In genomic region chr5:118311251-118311650, GRCm38 (mm10) we compare ENCODE assay signal across 25 mouse cellular contexts.
"Had no signal": no experiment of that assay in that cellular context is flagged by ENCODE, and none has a peak within 500 bp of the region (broad histone marks: within the 10 kb centered on the region; RNA-seq: fewer than 3 reads in every experiment).

No protein-coding gene starts in this region.

- H3K4me2 ChIP-seq: heart, embryonic 11.5 days; hindbrain, embryonic 12.5 days; hindbrain, embryonic 14.5 days; intestine, embryonic 15.5 days; kidney, embryonic 15.5 days; limb, embryonic 13.5 days; limb, embryonic 15.5 days; liver, embryonic 12.5 days had no signal

- H3K27ac ChIP-seq: hindbrain, embryonic 10.5 days; hindbrain, embryonic 12.5 days; hindbrain, embryonic 14.5 days; intestine, embryonic 15.5 days; kidney, embryonic 15.5 days; kidney, postnatal 0 days; layer of hippocampus, adult 2 months; limb, embryonic 13.5 days; limb, embryonic 15.5 days; liver, embryonic 12.5 days; liver, embryonic 14.5 days had no signal

- H3K9ac ChIP-seq: hindbrain, embryonic 12.5 days; hindbrain, embryonic 14.5 days; intestine, embryonic 15.5 days; kidney, embryonic 15.5 days; limb, embryonic 13.5 days; limb, embryonic 15.5 days; liver, embryonic 12.5 days; liver, embryonic 14.5 days had no signal

- H3K36me3 ChIP-seq: hindbrain, embryonic 10.5 days; hindbrain, embryonic 12.5 days; intestine, embryonic 15.5 days; kidney, embryonic 15.5 days; limb, embryonic 13.5 days; limb, embryonic 15.5 days; liver, embryonic 12.5 days had no signal

- ATAC-seq: hindbrain, embryonic 16.5 days; inflammation-experienced regulatory T-cells, adult 6 months; intestine, embryonic 15.5 days; intestine, postnatal 0 days; liver, embryonic 12.5 days had no signal

- DNase-seq: gastrocnemius, postnatal 14 days; gastrocnemius, postnatal 36 days; heart, adult 11 months; heart, adult 2 months; heart, postnatal 10 days; heart, postnatal 4 days; kidney, adult 18-20 months; kidney, adult 8-10 months; kidney, postnatal 14 days; left cerebral cortex, postnatal 4 days had no signal

- H3K27me3 ChIP-seq: hindbrain, embryonic 12.5 days; intestine, embryonic 15.5 days; limb, embryonic 13.5 days; limb, embryonic 15.5 days; liver, embryonic 12.5 days had no signal

- H3K4me1 ChIP-seq: hindbrain, embryonic 12.5 days; intestine, embryonic 15.5 days; liver, embryonic 12.5 days had no signal

- H3K4me3 ChIP-seq: heart, adult 2 months; hindbrain, embryonic 10.5 days; hindbrain, embryonic 12.5 days; intestine, embryonic 15.5 days; kidney, embryonic 15.5 days; layer of hippocampus, adult 2 months; limb, embryonic 13.5 days; limb, embryonic 15.5 days; liver, embryonic 12.5 days had no signal

- H3K9me3 ChIP-seq: hindbrain, embryonic 10.5 days; hindbrain, embryonic 12.5 days; intestine, embryonic 15.5 days; kidney, embryonic 15.5 days; limb, embryonic 13.5 days; limb, embryonic 15.5 days; liver, embryonic 12.5 days had no signal
